Mouse (Mus musculus) cerebellum, adult 8-10 months (tissue): ENCODE data around the gene Tnfrsf8.

ENCODE experiments used
- DNase-seq: peaks from one replicate; pipeline ENCODE4 v3.0.0; 2022

The Tnfrsf8 gene

DNA sequence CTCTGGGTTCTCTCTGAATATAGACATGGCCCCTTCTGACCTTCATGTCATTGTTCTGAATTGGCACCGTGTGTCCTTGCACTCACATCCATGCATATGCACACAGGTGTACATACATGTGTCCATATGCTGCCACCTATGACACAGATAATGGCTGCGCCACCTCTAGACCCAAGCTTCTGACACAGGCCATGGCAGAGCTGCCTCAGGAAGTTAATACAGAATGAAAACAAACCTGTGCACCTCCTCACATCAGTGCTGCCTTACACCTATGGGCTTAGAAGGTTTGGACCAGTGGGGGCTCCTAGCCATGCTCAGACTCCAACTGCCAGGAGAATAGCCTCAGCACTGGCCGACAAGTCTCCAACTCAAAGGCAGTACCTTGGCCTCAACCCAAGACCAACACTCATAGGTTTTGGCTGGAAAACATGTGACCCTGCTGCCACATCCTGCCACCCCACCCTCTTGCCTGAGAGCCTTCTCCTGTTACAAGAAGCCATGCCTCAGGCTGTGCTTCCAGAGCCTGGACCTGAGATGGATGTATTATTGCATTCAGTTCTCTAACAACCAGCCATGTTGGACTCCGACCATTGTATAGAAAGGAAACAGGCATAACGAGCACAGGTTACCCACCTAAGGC is 85.3 kb downstream of the Tnfrsf8 start:
- no peak for DNase-seq

DNA sequence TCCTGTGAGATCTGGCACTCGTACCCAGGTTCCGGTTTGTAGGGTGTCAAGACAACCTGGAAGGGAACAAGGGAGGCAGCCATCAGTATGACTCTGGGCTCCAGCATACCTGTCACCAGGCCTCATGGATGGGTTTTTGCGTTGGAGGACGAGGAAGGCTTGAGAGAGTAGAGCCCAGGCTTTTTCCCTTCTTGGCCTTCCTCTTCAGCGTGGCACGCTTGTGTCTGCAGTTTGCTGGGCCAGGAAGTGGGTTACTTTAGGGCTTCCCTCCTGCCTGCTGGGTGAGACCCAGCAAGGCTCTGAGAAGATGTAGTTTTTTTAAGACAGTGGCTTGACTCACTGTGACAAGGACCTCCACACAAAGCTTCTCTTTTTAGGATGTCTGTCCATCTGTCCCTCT is 85.9 kb downstream of the Tnfrsf8 start:
- DNase-seq: no peak

DNA sequence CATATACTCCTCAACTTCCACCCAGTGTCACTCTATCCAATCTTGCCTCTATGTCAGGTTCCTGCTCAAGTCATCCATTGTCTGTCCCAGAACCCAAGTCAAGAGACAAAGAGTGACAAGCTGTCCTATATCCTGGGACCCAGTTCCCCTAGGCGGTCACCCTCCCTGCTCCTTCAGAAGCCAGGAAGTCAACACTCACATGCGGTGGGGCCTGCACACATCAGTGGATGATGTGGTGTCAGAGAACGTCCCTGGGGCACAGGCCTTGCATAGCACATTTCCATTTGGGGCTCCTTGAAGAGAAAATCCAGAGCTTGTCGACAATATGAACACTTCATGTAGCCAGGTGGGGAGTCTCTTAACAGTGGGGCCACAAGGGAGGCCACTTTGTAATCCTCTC is 90.4 kb downstream of the Tnfrsf8 start:
- DNase-seq: no peak

GRCm38 (mm10) chr4:145222064-145222463 is 92.9 kb downstream of the Tnfrsf8 start:
- DNase-seq: no peak

DNA sequence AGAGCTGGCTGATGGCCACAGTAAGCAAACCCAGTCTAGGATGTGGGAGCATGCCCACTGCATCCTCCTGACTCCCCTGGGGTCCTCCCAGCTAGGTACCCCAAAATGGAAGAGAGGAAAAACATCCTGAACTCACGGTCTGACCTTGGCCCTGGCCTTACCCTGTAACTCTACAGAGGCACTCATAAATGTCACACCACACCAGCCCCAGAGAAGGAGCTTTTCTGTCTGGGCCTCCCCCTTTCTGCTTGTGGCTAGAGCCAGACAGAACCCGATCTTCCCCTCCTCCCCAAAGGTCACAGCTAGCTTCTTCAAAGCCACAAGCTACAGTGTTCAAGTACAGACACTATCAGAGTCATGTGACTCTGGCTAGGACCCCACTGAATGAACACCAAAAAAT is 93.6 kb downstream of the Tnfrsf8 start:
- DNase-seq: no peak

GRCm38 (mm10) chr4:145220001-145220400 is 95.0 kb downstream of the Tnfrsf8 start:
- DNase-seq: no peak

- no peak for DNase-seq
Observed at GRCm38 (mm10) chr4:145219240-145219985, 95.6 kb downstream of the Tnfrsf8 start.

DNA sequence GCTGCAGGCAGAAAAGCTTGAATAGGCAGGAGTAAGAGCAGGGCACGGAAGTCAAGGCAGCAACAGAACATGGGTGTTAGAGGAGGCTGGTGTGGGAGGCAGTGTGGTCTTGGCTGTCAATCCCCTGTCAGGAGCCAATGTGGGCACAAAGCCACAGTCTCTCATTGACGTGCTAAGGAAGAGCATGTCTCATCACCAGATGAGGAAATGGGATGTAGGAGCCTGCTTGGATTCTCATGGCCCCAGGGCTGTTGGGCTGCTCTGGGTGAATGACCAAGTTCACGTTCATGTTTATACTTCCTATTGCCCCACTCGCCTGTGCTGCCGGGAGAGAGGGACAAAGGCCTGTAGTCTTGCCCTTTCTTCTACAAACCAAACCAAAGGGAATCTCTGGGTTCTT is 97.1 kb downstream of the Tnfrsf8 start:
- DNase-seq: no peak
